Mouse (Mus musculus): ENCODE measurements around the gene Rufy3. TPM values are rescaled to one million over a fixed set of nuclear protein-coding genes. Genes with fewer than 3 reads are reported as not detected.

Gene Rufy3
- polyA plus RNA-seq, 1 experiment: 4.9 TPM

DNA sequence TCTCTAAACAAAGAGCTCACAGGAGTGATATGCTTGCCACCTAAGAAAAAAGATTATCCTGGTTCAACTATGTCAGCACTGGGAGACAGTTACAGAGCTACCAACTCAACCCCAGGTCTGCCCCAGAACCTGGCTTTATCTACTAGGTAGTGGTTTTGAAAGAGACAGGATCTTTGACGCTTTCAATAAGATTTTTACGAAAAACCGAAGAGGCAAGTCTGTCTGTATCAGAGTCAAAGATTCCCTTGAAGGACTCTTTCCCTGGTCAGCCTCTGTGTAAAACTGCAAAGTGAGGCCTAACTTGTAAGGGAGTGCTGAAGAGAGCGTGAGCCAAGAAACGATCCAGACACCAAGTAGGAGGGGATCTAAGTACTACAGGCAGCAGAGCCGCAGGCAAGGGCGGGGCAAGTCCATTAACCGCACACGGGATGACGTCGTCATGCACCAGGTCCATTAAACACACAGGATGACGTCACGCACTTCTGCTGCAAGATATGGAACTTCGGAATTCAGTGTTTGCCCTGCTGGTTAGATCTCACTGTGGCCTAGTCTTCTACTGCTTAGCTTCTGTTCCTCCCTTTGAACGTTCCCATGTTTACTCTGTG lies 123.8 kb downstream of the Rufy3 start:
- Histone ChIP-seq H3K36me3 (ENCODE audit: control insufficient read depth, insufficient read depth) (no peaks in the 10 kb centered on the region), H3K4me2 (ENCODE audit: low read depth) (peak overlapping the region; percentile 58), H3ac (ENCODE audit: control insufficient read depth, insufficient read length) (no peak overlapping the region), H3K27me3 (ENCODE audit: control insufficient read depth, insufficient read depth, insufficient read length) (no peaks in the 10 kb centered on the region), H3K79me2 (ENCODE audit: control insufficient read depth, insufficient read depth) (no peaks in the 10 kb centered on the region), H3K4me3 (no peak overlapping the region)
- 0 out of 2 replicates have a peak, but pooled peaks have one; percentile 4 for TF ChIP-seq CEBPB (IDR thresholded peaks at IDR 0.05; ENCODE audit: insufficient read depth, poor library complexity, severe bottlenecking)
- TF ChIP-seq SRF (IDR thresholded peaks at IDR 0.05; ENCODE audit: control insufficient read depth, insufficient read length, low read depth): no peak

DNA sequence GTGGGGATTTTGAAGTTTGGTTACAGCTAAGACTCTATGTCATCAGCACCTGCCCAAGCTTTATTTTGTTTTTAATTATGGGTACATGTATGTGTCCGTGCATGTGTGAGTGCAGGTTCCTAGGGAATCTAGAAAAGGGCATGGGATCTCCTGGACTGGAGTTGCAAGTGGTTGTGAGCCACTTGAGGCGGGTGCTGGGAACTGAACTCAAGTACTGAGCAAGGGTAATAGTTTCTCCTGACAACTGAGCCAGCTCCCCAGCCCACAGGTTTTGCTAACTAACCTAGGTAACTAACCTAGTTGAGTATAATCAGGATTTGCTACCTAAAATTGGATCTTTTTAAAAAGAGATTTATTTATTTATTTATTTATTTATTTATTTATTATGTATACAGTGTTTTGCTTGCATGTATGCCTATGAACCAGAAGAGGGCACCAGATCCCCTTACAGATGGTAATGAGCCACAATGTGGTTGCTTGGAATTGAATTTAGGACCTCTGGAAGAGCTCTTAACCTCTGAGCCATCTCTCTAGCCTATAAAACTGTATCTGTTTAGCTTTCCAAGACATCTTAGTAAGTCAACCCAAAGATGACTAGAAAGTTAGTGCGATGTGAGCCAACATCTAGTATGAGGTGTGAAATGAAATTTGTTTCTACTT lies 124.6 kb downstream of the Rufy3 start:
- H3ac ChIP-seq (ENCODE audit: control insufficient read depth, insufficient read length): no peak overlapping the region
- no peak overlapping the region for H3K4me2 ChIP-seq (ENCODE audit: low read depth)
- TF ChIP-seq MYOG (IDR thresholded peaks at IDR 0.05; ENCODE audit: control insufficient read depth in 1 of 3, insufficient read depth in 1 of 3, insufficient read length in 2 of 3, low read depth in 2 of 3) (no peak), MAX (IDR thresholded peaks at IDR 0.05; ENCODE audit: low read depth) (no peak), SRF (IDR thresholded peaks at IDR 0.05; ENCODE audit: control insufficient read depth, insufficient read length, low read depth) (no peak), E2F4 (IDR thresholded peaks at IDR 0.05; ENCODE audit: insufficient read depth) (no peak), POLR2AphosphoS2 (IDR thresholded peaks at IDR 0.05; ENCODE audit: insufficient read length, low read depth) (no peak), POLR2A (IDR thresholded peaks at IDR 0.05; ENCODE audit: insufficient read length, low read depth) (no peak), TCF12 (IDR thresholded peaks at IDR 0.05; ENCODE audit: insufficient read depth, poor library complexity, severe bottlenecking) (no peak), TCF3 (IDR thresholded peaks at IDR 0.05; ENCODE audit: insufficient read length, low read depth) (no peak), REST (IDR thresholded peaks at IDR 0.05; ENCODE audit: insufficient read depth, insufficient read length) (no peak), MYOD1 (IDR thresholded peaks at IDR 0.05; ENCODE audit: control insufficient read depth in 1 of 3, insufficient read length in 2 of 3, low read depth in 2 of 3) (no peak), CEBPB (IDR thresholded peaks at IDR 0.05; ENCODE audit: insufficient read depth, poor library complexity, severe bottlenecking) (no peak), USF1 (IDR thresholded peaks at IDR 0.05; ENCODE audit: low read depth) (no peak)

DNA sequence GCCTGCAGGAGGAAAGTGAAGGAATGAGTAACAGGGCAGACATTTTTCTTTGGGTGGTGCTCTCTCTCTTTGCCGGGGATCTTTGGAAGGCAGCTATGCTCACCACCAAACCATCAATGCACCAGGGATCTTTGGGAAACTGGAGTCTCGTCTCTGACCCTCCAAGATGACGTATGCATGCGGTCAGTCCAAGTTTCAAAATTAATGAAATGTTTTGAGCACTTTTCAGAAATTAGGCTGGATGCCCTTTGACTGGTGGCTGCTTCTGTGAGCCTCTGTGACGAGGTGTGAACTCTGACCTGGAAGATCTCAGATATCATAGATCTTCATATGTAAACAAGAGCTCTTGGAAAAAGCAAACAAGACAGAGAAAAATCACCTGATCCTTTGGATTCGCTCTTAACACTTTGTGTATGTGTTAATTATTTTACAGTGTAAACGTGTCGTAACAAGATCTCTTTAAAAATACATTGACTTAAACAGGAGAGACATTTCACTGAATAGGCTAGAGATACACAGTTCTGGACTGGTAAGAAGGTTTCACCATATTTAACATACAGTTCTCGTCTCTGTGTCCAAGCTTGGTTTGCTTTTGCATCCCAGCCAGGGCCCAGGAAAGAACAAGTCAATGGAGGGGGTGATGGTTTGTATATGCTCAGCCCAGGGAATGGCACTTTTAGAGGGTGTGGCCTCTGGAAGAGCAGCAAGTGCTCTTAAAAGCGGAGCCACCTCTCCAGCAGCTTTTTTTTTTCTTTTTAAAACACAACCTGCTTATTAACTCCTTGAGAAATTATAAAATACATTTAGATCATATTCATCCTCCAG lies 126.1 kb downstream of the Rufy3 start:
- Histone ChIP-seq H3K79me2 (ENCODE audit: control insufficient read depth, insufficient read depth) (no peaks in the 10 kb centered on the region), H3K36me3 (ENCODE audit: control insufficient read depth, insufficient read depth) (no peaks in the 10 kb centered on the region), H3K4me3 (no peak overlapping the region), H3K4me2 (ENCODE audit: low read depth) (no peak overlapping the region), H3ac (ENCODE audit: control insufficient read depth, insufficient read length) (no peak overlapping the region), H3K27me3 (ENCODE audit: control insufficient read depth, insufficient read depth, insufficient read length) (no peaks in the 10 kb centered on the region)
- TF ChIP-seq TCF3 (IDR thresholded peaks at IDR 0.05; ENCODE audit: insufficient read length, low read depth) (no peak), MYOD1 (IDR thresholded peaks at IDR 0.05; ENCODE audit: control insufficient read depth in 1 of 3, insufficient read length in 2 of 3, low read depth in 2 of 3) (no peak), CEBPB (IDR thresholded peaks at IDR 0.05; ENCODE audit: insufficient read depth, poor library complexity, severe bottlenecking) (no peak), SRF (IDR thresholded peaks at IDR 0.05; ENCODE audit: control insufficient read depth, insufficient read length, low read depth) (no peak), POLR2A (IDR thresholded peaks at IDR 0.05; ENCODE audit: insufficient read length, low read depth) (no peak), MAX (IDR thresholded peaks at IDR 0.05; ENCODE audit: low read depth) (no peak), REST (IDR thresholded peaks at IDR 0.05; ENCODE audit: insufficient read depth, insufficient read length) (no peak), POLR2AphosphoS2 (IDR thresholded peaks at IDR 0.05; ENCODE audit: insufficient read length, low read depth) (no peak), E2F4 (IDR thresholded peaks at IDR 0.05; ENCODE audit: insufficient read depth) (no peak), TCF12 (IDR thresholded peaks at IDR 0.05; ENCODE audit: insufficient read depth, poor library complexity, severe bottlenecking) (no peak), MYOG (IDR thresholded peaks at IDR 0.05; ENCODE audit: control insufficient read depth in 1 of 3, insufficient read depth in 1 of 3, insufficient read length in 2 of 3, low read depth in 2 of 3) (no peak), USF1 (IDR thresholded peaks at IDR 0.05; ENCODE audit: low read depth) (no peak)

More for the DNA sequence above, 124.6 kb downstream of the Rufy3 start:
- Histone ChIP-seq H3K4me3 (no peak overlapping the region), H3K36me3 (ENCODE audit: control insufficient read depth, insufficient read depth) (no peaks in the 10 kb centered on the region), H3K79me2 (ENCODE audit: control insufficient read depth, insufficient read depth) (no peaks in the 10 kb centered on the region), H3K27me3 (ENCODE audit: control insufficient read depth, insufficient read depth, insufficient read length) (no peaks in the 10 kb centered on the region)

DNA sequence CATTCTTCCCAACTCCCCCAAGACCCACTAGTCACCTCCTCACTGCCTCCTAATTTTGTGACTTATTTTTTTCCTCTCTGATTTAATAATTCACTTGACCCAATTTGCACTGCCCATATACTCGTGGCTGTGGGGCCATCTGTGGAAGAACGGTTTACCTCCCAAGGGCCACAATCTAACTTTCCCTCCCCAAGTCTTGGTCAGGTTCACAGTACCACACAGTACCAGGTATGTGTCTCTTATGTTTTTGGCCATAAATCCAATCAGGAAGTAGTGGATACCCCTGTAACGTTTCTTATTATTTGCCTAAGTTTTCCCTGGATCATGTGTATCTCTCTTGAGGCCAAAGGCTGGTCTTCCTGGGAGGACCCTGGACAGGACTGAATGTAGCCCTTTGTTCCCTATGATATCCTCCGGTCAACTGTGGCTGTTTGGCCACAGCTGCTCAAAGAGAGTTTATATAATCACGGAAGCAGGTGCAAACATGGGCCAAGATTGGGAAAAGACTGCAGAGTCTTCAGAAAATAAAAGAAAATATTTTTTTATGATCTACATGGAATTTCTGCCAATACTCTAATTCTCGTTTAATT lies 126.8 kb downstream of the Rufy3 start:
- Histone ChIP-seq H3K79me2 (ENCODE audit: control insufficient read depth, insufficient read depth) (no peaks in the 10 kb centered on the region), H3ac (ENCODE audit: control insufficient read depth, insufficient read length) (no peak overlapping the region), H3K27me3 (ENCODE audit: control insufficient read depth, insufficient read depth, insufficient read length) (no peaks in the 10 kb centered on the region), H3K4me3 (no peak overlapping the region), H3K36me3 (ENCODE audit: control insufficient read depth, insufficient read depth) (no peaks in the 10 kb centered on the region), H3K4me2 (ENCODE audit: low read depth) (no peak overlapping the region)
- TF ChIP-seq POLR2AphosphoS2 (IDR thresholded peaks at IDR 0.05; ENCODE audit: insufficient read length, low read depth): no peak
- TF ChIP-seq MYOG (IDR thresholded peaks at IDR 0.05; ENCODE audit: control insufficient read depth in 1 of 3, insufficient read depth in 1 of 3, insufficient read length in 2 of 3, low read depth in 2 of 3): no peak
- TF ChIP-seq E2F4 (IDR thresholded peaks at IDR 0.05; ENCODE audit: insufficient read depth): no peak
- TF ChIP-seq MYOD1 (IDR thresholded peaks at IDR 0.05; ENCODE audit: control insufficient read depth in 1 of 3, insufficient read length in 2 of 3, low read depth in 2 of 3): no peak
- no peak for TF ChIP-seq USF1 (IDR thresholded peaks at IDR 0.05; ENCODE audit: low read depth)
- TF ChIP-seq SRF (IDR thresholded peaks at IDR 0.05; ENCODE audit: control insufficient read depth, insufficient read length, low read depth): no peak

All from myocyte (in vitro differentiated cells).